Mouse (Mus musculus): ENCODE data around the gene Hrh2. TPM values are rescaled to one million over a fixed set of nuclear protein-coding genes. Genes with fewer than 3 reads are reported as not detected.

Hrh2 gene
- polyA plus RNA-seq (2012; ENCODE audit: low replicate concordance) = 0.29 and 0.60 TPM in 2 replicates

GRCm38 (mm10) chr13:54192021-54192481 is at the start of gene Hrh2:
Gene Hrh2, plus strand, starts transcription at chr13:54192129.

Other genes starting within 250 kb of the Hrh2 start
- not detected in 2 replicates for gene Drd1, start 136.4 kb upstream of the Hrh2 start, polyA plus RNA-seq (2012; ENCODE audit: low replicate concordance)
- 20.4 and 23.7 TPM in 2 replicates for gene Sfxn1, start 120.3 kb upstream of the Hrh2 start, polyA plus RNA-seq (2012; ENCODE audit: low replicate concordance)
- gene Cplx2, start 179.2 kb downstream of the Hrh2 start, polyA plus RNA-seq (2012; ENCODE audit: low replicate concordance) = 2.2 and 3.2 TPM in 2 replicates